Mouse (Mus musculus) regulatory T cell (primary cell): ENCODE measurements around the gene Sv2c.

Source experiments
- in situ Hi-C: fragments of 300-600 bp; cut with MboI, MseI; formaldehyde crosslinking; loops from one replicate; pipeline ENCODE4 v1.15.1; 2025; ENCODE audit warnings: high pct_unique_total_duplicates

Gene Sv2c

GRCm38 (mm10) chr13:96052755-96053154 is 79.6 kb downstream of the Sv2c start:
- in situ Hi-C loops = no loop called here

GRCm38 (mm10) chr13:96045396-96045795 is 87.0 kb downstream of the Sv2c start:
- in situ Hi-C loops = loop anchor here (25.0 kb wide), 1 partner anchor 342 kb away; the partner anchor contains the start of gene Poc5

GRCm38 (mm10) chr13:96040275-96041042 is 91.9 kb downstream of the Sv2c start:
- in situ Hi-C loops = loop anchor here (25.0 kb wide), 1 partner anchor 347 kb away; the partner anchor contains the start of gene Poc5

- in situ Hi-C loops = loop anchor here (10.0 to 25.0 kb wide), 3 partner anchors 348 to 1395 kb away; partner anchors contain the start of gene Poc5
Observed at GRCm38 (mm10) chr13:96039536-96039935, 92.8 kb downstream of the Sv2c start.

- in situ Hi-C loops = loop anchor here (10.0 to 25.0 kb wide), 3 partner anchors 357 to 1386 kb away; partner anchors contain the start of gene Poc5
Observed at GRCm38 (mm10) chr13:96030368-96031223, 101.8 kb downstream of the Sv2c start.

- in situ Hi-C loops = no loop called here
Observed at GRCm38 (mm10) chr13:96023858-96024257, 108.5 kb downstream of the Sv2c start.

- in situ Hi-C loops = no loop called here
Observed at GRCm38 (mm10) chr13:96015516-96015915, 116.9 kb downstream of the Sv2c start.

GRCm38 (mm10) chr13:96010861-96011511 is 121.4 kb downstream of the Sv2c start:
- in situ Hi-C loops = no loop called here

GRCm38 (mm10) chr13:96008975-96009374 is 123.4 kb downstream of the Sv2c start:
- in situ Hi-C loops = no loop called here

- in situ Hi-C loops = no loop called here
Observed at GRCm38 (mm10) chr13:96008154-96008553, 124.2 kb downstream of the Sv2c start.

- in situ Hi-C loops = no loop called here
Observed at GRCm38 (mm10) chr13:96003539-96003938, 128.8 kb downstream of the Sv2c start.

- in situ Hi-C loops = no loop called here
Observed at GRCm38 (mm10) chr13:96002475-96002874, 129.9 kb downstream of the Sv2c start.

- in situ Hi-C loops = no loop called here
Observed at GRCm38 (mm10) chr13:95999396-95999795, 133.0 kb downstream of the Sv2c start.

- in situ Hi-C loops = no loop called here
Observed at GRCm38 (mm10) chr13:95997294-95997693, 135.1 kb downstream of the Sv2c start.

- in situ Hi-C loops = no loop called here
Observed at GRCm38 (mm10) chr13:95994705-95995703, 137.4 kb downstream of the Sv2c start.

- in situ Hi-C loops = no loop called here
Observed at GRCm38 (mm10) chr13:95988181-95988580, 144.2 kb downstream of the Sv2c start.

GRCm38 (mm10) chr13:95987147-95987546 is 145.2 kb downstream of the Sv2c start:
- in situ Hi-C loops = no loop called here

GRCm38 (mm10) chr13:95986375-95986774 is 146.0 kb downstream of the Sv2c start:
- in situ Hi-C loops = no loop called here

- in situ Hi-C loops = no loop called here
Observed at GRCm38 (mm10) chr13:95975225-95975624, 157.2 kb downstream of the Sv2c start.

GRCm38 (mm10) chr13:95974106-95974505 is 158.3 kb downstream of the Sv2c start:
- in situ Hi-C loops = no loop called here
